Mouse (Mus musculus) erythroblast, embryonic 14.5 days (primary cell): ENCODE data around the gene Drg2. TPM values are rescaled to one million over a fixed set of nuclear protein-coding genes. Genes with fewer than 3 reads are reported as not detected.

Source experiments
- H3K27me3 ChIP-seq: 2 replicates; pipeline ENCODE4 v1.6.1; 2012; ENCODE audit warnings: inconsistent platforms; ENCODE audit not compliant: control insufficient read depth
- H3K36me3 ChIP-seq: 2 replicates; pipeline ENCODE4 v1.6.1; 2012; ENCODE audit warnings: mild to moderate bottlenecking, inconsistent platforms; ENCODE audit not compliant: control insufficient read depth
- H3K4me1 ChIP-seq: 2 replicates; pipeline ENCODE4 v1.6.1; 2012; ENCODE audit warnings: inconsistent platforms; ENCODE audit not compliant: control insufficient read depth
- H3K4me3 ChIP-seq: replicated peaks from 2 replicates; pipeline ENCODE3; 2012; ENCODE audit warnings: moderate library complexity, mild to moderate bottlenecking, inconsistent platforms
- H3K9me3 ChIP-seq: 2 replicates; pipeline ENCODE4 v1.6.1; 2012; ENCODE audit warnings: low read length, inconsistent platforms, mixed read lengths; ENCODE audit not compliant: control insufficient read depth
- GATA1 ChIP-seq: IDR thresholded peaks from 2 replicates; pipeline ENCODE4 v1.6.1; 2012; ENCODE audit warnings: low read length, inconsistent platforms, mixed read lengths
- TAL1 ChIP-seq: IDR thresholded peaks from 3 replicates; pipeline ENCODE4 v1.6.1; 2012; ENCODE audit warnings: low read length, inconsistent platforms, mixed read lengths
- polyA plus RNA-seq: library from polyadenylated mRNA; stranded (reverse); fragments of >175 nt; gene quantifications from 2 replicates; pipeline ENCODE4 v1.2.3, GENCODE M21; 2012

Drg2 gene
- 2.5 and 4.5 TPM in 2 replicates for polyA plus RNA-seq

DNA sequence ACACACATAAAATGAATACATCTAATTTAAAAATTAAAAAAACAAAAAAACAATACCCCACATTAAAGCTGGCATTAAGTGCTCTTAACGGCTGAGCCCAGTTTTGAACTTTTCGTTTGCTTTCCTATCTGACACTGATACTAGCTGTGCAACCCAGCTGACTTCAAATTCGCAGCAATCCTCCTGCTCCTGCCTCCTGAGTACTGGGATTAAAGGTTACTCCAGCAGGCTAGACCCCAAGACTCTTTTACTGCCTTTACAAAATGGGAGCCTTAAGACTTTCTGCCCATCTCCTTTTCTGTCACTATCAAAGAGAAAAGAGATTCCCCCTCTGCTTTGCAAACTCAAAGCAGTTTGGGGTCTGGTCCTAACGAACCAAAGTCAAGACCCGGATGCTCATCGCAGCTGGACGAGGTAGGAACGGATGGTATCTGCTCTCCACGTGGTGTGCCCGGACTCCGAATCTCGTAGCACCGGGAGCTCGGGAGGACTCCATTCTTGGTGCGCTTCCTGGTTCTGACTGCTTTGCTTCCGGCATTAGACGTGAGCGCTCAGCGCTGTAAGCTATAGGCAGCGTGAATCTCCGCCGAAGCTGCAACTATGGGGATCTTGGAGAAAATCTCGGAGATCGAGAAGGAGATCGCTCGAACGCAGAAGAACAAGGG is at the start of gene Drg2:
Gene Drg2, plus strand, starts transcription at position 512 of the 665 bp plus-strand sequence.
- TF ChIP-seq TAL1 (no peak), GATA1 (no peak)

GRCm38 (mm10) chr11:60406606-60407005 is 47.8 kb upstream of the Drg2 start:
- Histone ChIP-seq H3K9me3 (no peaks in the 10 kb centered on the region), H3K36me3 (peaks cover 92% of the 10 kb centered on the region), H3K4me1 (no peaks in the 10 kb centered on the region), H3K4me3 (no peak overlapping the region), H3K27me3 (no peaks in the 10 kb centered on the region)
- TF ChIP-seq TAL1, result no peak
- no peak for TF ChIP-seq GATA1

More for the DNA sequence above, at the start of gene Drg2:
- peaks cover 34% of the 10 kb centered on the region for H3K36me3 ChIP-seq
- H3K4me1 ChIP-seq, result peaks cover 33% of the 10 kb centered on the region
- no peaks in the 10 kb centered on the region for H3K27me3 ChIP-seq
- no peaks in the 10 kb centered on the region for H3K9me3 ChIP-seq
- peak within 1 kb of the TSS; percentile 65 for H3K4me3 ChIP-seq

GRCm38 (mm10) chr11:60412173-60412572 is 42.2 kb upstream of the Drg2 start:
- Histone ChIP-seq H3K27me3 (no peaks in the 10 kb centered on the region), H3K4me3 (no peak overlapping the region), H3K9me3 (no peaks in the 10 kb centered on the region), H3K4me1 (peaks cover 26% of the 10 kb centered on the region), H3K36me3 (peaks cover 52% of the 10 kb centered on the region)
- no peak for TF ChIP-seq GATA1

- TF ChIP-seq GATA1 (no peak), TAL1 (no peak)
- Histone ChIP-seq H3K36me3 (peaks cover 45% of the 10 kb centered on the region), H3K27me3 (no peaks in the 10 kb centered on the region), H3K4me3 (no peak overlapping the region), H3K4me1 (peaks cover 29% of the 10 kb centered on the region), H3K9me3 (no peaks in the 10 kb centered on the region)
Observed at GRCm38 (mm10) chr11:60412921-60413320, 41.5 kb upstream of the Drg2 start.

GRCm38 (mm10) chr11:60416590-60416962 is 37.8 kb upstream of the Drg2 start:
- Histone ChIP-seq H3K9me3 (no peaks in the 10 kb centered on the region), H3K4me3 (peak overlapping the region; percentile 97), H3K4me1 (peaks cover 50% of the 10 kb centered on the region), H3K27me3 (no peaks in the 10 kb centered on the region), H3K36me3 (peaks cover 26% of the 10 kb centered on the region)
- TF ChIP-seq TAL1, result no peak
- TF ChIP-seq GATA1, result no peak

DNA sequence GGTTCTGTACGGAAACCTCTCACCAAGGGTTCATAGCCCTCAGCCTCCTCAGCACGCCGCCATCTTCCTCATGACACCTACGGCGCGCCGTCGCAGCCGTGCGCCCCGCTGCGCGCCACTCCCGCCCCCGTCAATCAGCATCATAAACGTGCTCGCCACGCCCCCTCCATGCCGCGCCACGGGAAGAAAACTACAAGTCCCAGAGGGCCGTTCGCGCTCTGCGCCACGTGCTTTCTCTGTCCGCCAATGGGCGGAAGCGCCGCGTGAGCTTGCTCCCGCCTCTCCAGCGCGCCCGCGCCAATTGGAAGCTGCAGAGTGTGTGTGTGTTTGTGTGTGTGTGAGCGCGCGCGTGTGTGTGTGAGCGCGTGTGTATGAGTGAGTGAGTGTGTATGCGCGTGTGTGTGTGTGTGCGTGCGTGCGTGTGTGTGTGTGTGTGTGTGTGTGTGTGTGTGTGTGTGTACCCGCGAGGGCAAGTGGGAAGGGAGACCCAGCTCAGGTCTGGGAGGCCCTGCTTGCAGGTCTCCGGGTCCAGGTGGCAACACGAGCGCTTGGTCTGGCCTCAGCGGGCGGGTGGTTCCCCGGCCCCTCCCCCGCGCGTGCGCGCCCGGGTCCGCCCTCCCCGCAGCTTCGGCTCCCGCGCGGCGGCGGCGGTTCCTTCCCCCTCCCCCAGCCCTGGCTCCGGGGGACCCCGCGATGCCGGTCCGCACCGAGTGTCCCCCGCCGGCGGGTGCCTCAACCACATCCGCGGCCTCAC is 37.3 kb upstream of the Drg2 start, which contains the start of gene Gid4:
Gene Gid4, plus strand, starts transcription at position 183 of the 754 bp plus-strand sequence.
- TF ChIP-seq TAL1 (no peak), GATA1 (no peak)
- Histone ChIP-seq H3K4me1 (peaks cover 52% of the 10 kb centered on the region), H3K27me3 (no peaks in the 10 kb centered on the region)

DNA sequence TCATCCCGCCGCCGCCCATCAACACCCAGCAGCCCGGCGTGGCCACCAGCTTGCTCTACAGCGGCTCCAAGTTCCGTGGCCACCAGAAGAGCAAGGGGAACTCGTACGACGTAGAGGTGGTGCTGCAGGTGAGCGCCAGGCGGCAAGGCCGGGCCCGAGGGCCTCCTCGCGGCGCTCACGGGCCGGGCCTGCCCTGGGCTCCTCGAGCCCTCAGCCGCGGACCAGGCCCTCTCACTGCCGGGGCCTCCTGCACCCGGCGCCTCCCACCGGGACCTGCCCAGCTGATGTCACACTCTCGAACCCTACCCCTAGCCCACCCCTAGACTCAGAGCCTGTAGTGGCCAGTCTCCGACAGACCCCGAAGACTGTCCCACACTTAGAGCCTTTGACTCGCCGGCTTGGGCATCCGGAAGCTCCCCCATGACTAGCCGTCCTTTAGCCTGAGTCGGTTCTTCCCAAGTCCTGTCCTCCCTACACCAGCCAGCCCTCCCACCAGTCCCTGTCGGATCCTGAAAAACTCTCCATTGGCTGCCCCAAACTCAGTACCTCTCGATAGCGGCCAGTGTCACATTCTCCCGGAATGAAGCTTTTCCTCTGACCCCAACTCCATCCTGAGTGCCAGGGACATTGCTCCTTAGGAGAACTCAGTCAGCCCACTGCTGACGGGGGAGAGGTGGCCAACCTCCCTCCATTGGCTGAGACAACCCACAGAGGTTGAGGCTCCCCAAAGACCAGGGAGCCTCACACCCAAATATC is 36.5 kb upstream of the Drg2 start, which contains the start of gene Atpaf2:
Gene Atpaf2, minus strand, starts transcription at position 741 of the 756 bp plus-strand sequence.
- peak within 1 kb of the TSS; percentile 97 for H3K4me3 ChIP-seq
- TF ChIP-seq GATA1 (no peak), TAL1 (no peak)
- peaks cover 54% of the 10 kb centered on the region for H3K4me1 ChIP-seq
- peaks cover 24% of the 10 kb centered on the region for H3K36me3 ChIP-seq
- H3K27me3 ChIP-seq, result no peaks in the 10 kb centered on the region
- no peaks in the 10 kb centered on the region for H3K9me3 ChIP-seq

More for the DNA sequence above, 37.3 kb upstream of the Drg2 start, which contains the start of gene Gid4:
- peak within 1 kb of the TSS; percentile 97 for H3K4me3 ChIP-seq
- peaks cover 24% of the 10 kb centered on the region for H3K36me3 ChIP-seq
- no peaks in the 10 kb centered on the region for H3K9me3 ChIP-seq

DNA sequence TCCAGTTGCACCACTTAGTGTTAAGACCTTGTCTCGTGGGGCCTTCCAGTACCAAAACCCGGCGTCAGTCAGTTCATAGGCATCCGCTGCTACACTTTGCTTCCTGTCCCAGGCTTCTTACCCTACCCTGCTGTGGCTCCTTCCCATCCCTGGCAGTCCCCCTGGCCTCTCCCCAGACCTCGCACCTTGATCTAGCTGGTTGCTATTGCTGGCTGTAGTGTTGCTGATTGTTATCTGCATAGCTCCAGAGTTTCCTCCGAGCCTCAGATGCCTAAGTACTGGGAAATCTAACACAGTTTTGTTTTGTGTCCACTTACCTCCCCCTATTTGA is 36.0 kb upstream of the Drg2 start:
- no peaks in the 10 kb centered on the region for H3K27me3 ChIP-seq
- peaks cover 23% of the 10 kb centered on the region for H3K36me3 ChIP-seq
- peak overlapping the region; percentile 97 for H3K4me3 ChIP-seq
- TF ChIP-seq TAL1 (no peak), GATA1 (peak; percentile 63)
- no peaks in the 10 kb centered on the region for H3K9me3 ChIP-seq
- peaks cover 55% of the 10 kb centered on the region for H3K4me1 ChIP-seq

DNA sequence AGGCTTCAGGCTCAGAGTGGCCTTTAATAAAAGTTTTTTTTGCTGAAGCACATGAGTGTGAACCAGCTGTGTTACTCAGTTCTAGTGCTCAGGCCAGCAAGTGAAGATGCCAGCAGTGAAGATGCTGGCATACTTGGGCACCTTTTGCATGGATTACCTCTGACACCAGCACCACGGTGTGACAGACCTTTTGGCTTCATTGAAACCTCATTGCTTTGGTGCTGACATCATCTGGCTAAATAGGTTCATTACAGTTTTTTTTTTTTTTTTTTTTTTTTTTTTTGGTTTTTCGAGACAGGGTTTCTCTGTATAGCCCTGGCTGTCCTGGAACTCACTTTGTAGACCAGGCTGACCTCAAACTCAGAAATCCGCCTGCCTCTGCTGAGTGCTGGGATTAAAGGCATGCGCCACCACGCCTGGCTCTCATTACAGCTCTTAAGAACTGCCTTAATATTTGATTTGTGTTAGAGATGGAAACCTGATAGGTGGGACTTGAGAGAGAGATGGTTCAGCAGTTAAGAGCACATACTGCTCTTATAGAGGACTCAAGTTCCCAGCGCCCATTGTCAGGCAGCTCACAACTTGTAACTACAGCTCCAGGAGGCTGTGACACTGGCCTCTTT is 32.2 kb upstream of the Drg2 start:
- Histone ChIP-seq H3K36me3 (peaks cover 31% of the 10 kb centered on the region), H3K4me3 (no peak overlapping the region), H3K4me1 (peaks cover 30% of the 10 kb centered on the region), H3K27me3 (no peaks in the 10 kb centered on the region), H3K9me3 (no peaks in the 10 kb centered on the region)
- TF ChIP-seq GATA1 (no peak), TAL1 (no peak; the same call in 2 of the 3 replicates)
